Mouse (Mus musculus) embryonic facial prominence, embryonic 13.5 days (tissue): ENCODE measurements around the gene Cpne4. TPM values are rescaled to one million over a fixed set of nuclear protein-coding genes. Genes with fewer than 3 reads are reported as not detected.

Source experiments
- ATAC-seq: fragments of 200-750 bp; cut with Nextera tagmentation; 2 replicates; pipeline ENCODE4 v1.8.0; 2017; ENCODE audit warnings: low read depth; ENCODE audit not compliant: insufficient number of reproducible peaks, insufficient read depth, low FRiP score, low TSS enrichment
- H3K27ac ChIP-seq: fragments of 300-500 bp; sonication (generic); 2 replicates; pipeline ENCODE4 v1.5.1; 2015; ENCODE audit warnings: moderate library complexity, mild to moderate bottlenecking, inconsistent platforms
- H3K27me3 ChIP-seq: fragments of 300-500 bp; sonication (generic); 2 replicates; pipeline ENCODE4 v1.6.1; 2015; ENCODE audit warnings: mild to moderate bottlenecking, inconsistent platforms
- H3K36me3 ChIP-seq: fragments of 300-500 bp; sonication (generic); 2 replicates; pipeline ENCODE4 v1.6.1; 2015; ENCODE audit warnings: mild to moderate bottlenecking, inconsistent platforms
- H3K4me1 ChIP-seq: fragments of 300-500 bp; sonication (generic); 2 replicates; pipeline ENCODE4 v1.6.1; 2015; ENCODE audit warnings: inconsistent platforms
- H3K4me2 ChIP-seq: fragments of 300-500 bp; sonication (generic); 2 replicates; pipeline ENCODE4 v1.6.1; 2015; ENCODE audit warnings: moderate library complexity, mild to moderate bottlenecking, inconsistent platforms
- H3K4me3 ChIP-seq: fragments of 300-500 bp; sonication (generic); 2 replicates; pipeline ENCODE4 v1.5.1; 2015; ENCODE audit warnings: mild to moderate bottlenecking, inconsistent platforms
- H3K9ac ChIP-seq: fragments of 300-500 bp; sonication (generic); 2 replicates; pipeline ENCODE4 v1.6.1; 2015; ENCODE audit warnings: mild to moderate bottlenecking, inconsistent platforms
- H3K9me3 ChIP-seq: fragments of 300-500 bp; sonication (generic); 2 replicates; pipeline ENCODE4 v1.6.1; 2016; ENCODE audit warnings: inconsistent platforms
- WGBS: fragments of 180-500 bp; shearing (Covaris S2); methylation state at CpG from one replicate; pipeline ENCODE4 v1.1.7; 2015; ENCODE audit warnings: mixed read lengths; 5-methylcytosine and 5-hydroxymethylcytosine counted together
- polyA plus RNA-seq: library from polyadenylated mRNA; unstranded; fragments of >200 nt; fragmentation: Nextera tagmentation; extraction: Ambion mirVana; gene quantifications from 2 replicates; pipeline ENCODE4 v1.2.1, GENCODE M21; 2015

The Cpne4 gene
- polyA plus RNA-seq, 1 experiment from 2014 or later: 1.6 TPM

DNA sequence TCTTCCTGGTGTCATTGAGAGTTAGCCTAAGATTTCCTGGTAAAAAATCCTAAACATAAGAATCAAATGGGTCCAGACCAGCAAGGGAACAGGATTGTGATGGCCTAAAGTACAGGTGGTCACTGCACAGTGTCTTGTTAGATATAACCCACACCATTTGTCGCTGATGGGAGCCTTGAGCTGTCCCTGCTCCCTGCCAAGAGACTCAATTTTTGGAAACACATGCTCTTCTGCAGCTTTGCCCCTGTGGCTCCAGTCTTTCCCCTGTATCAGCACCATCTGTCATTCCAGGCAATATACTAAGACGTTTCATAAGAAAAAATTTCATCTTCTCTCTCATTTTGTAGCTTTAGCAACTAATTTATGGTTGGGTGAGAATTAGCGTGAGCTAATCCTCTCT is 281.6 kb downstream of the Cpne4 start:
- no peaks in the 10 kb centered on the region for H3K4me1 ChIP-seq
- no peak overlapping the region for H3K4me2 ChIP-seq
- H3K36me3 ChIP-seq: no peaks in the 10 kb centered on the region
- no peaks in the 10 kb centered on the region for H3K9me3 ChIP-seq
- no peak overlapping the region for H3K9ac ChIP-seq
- no peaks in the 10 kb centered on the region for H3K27me3 ChIP-seq
- ATAC-seq: no peak
- no peak overlapping the region for H3K27ac ChIP-seq
- no peak overlapping the region for H3K4me3 ChIP-seq
- WGBS: 63% methylated on average over 3 of the region's 3 CpGs

GRCm38 (mm10) chr9:104832934-104833539 is 286.0 kb downstream of the Cpne4 start:
- H3K27me3 ChIP-seq: no peaks in the 10 kb centered on the region
- H3K9me3 ChIP-seq: no peaks in the 10 kb centered on the region
- H3K36me3 ChIP-seq: no peaks in the 10 kb centered on the region
- no peak for ATAC-seq
- H3K4me1 ChIP-seq: no peaks in the 10 kb centered on the region
- 86% methylated on average over 5 of the region's 5 CpGs for WGBS
- no peak overlapping the region for H3K4me3 ChIP-seq
- no peak overlapping the region for H3K4me2 ChIP-seq
- H3K9ac ChIP-seq: no peak overlapping the region
- H3K27ac ChIP-seq: no peak overlapping the region

- Histone ChIP-seq H3K9me3 (no peaks in the 10 kb centered on the region), H3K4me1 (no peaks in the 10 kb centered on the region), H3K4me3 (no peak overlapping the region), H3K9ac (no peak overlapping the region), H3K27ac (no peak overlapping the region), H3K4me2 (no peak overlapping the region), H3K36me3 (no peaks in the 10 kb centered on the region), H3K27me3 (no peaks in the 10 kb centered on the region)
- 52% methylated on average over 1 of the region's 1 CpGs for WGBS
- ATAC-seq: no peak
These were observed 290.8 kb downstream of the Cpne4 start for GRCm38 (mm10) chr9:104837931-104838330.

DNA sequence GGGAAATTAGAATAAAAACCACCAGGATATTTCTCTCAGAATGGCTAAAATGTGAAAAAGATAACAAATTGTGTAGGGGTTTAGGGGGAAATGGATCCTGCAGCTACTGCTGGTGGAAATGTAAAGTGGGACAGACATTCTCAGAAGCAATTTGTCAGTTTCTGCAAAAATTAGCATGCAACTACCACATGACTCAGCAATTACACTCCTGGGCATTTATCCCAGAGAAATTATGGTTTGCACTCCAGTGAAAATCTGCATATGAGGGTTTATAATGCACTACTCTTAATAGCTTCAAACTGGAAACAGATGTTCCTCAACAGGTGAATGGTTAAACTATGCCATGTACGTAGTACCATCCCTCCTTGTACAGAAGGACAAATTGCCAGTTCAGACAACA is 294.2 kb downstream of the Cpne4 start:
- Histone ChIP-seq H3K36me3 (no peaks in the 10 kb centered on the region), H3K4me2 (no peak overlapping the region), H3K9me3 (no peaks in the 10 kb centered on the region), H3K4me3 (no peak overlapping the region), H3K27me3 (no peaks in the 10 kb centered on the region), H3K27ac (no peak overlapping the region), H3K4me1 (no peaks in the 10 kb centered on the region), H3K9ac (no peak overlapping the region)
- no peak for ATAC-seq
- WGBS: 59% methylated on average over 1 of the region's 1 CpGs

DNA sequence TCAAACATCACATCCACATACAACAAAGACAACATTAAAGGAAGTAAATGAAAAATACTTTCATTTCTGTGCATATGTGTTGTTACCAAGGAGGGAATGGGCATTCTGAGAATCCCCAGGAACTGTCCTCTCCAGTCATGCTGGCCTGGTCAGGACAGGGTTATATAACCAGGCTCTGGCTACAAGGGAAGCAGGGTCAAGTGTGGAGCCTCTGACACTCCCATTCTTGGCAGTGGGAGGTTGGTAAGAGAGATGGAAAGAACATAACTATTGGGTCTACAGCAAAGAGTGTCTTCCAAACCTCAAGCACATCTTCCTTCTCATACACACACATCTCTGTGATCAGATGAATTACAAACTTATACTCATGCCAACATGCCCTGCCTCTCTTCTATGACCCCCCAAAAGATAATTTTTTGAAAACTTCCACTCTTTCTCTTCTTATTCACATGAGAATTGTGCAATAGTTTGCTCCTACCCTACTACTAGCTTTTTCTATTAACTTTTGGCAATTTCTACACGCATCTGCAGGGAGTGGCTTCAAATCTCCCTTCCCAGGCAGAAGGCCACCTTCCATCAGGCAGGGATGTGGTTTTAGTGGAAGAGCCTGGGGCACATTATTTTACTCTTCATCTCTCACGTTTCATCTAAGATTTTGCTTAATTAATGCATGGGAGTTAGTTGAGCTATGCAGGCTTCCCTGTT is 298.3 kb downstream of the Cpne4 start:
- no peaks in the 10 kb centered on the region for H3K9me3 ChIP-seq
- no peak overlapping the region for H3K4me2 ChIP-seq
- 50% methylated on average over 2 of the region's 2 CpGs for WGBS
- no peaks in the 10 kb centered on the region for H3K27me3 ChIP-seq
- H3K36me3 ChIP-seq: no peaks in the 10 kb centered on the region
- H3K4me3 ChIP-seq: no peak overlapping the region
- no peak overlapping the region for H3K9ac ChIP-seq
- no peak overlapping the region for H3K27ac ChIP-seq
- H3K4me1 ChIP-seq: no peaks in the 10 kb centered on the region
- no peak for ATAC-seq

- no peak overlapping the region for H3K4me3 ChIP-seq
- no peak overlapping the region for H3K27ac ChIP-seq
- no peaks in the 10 kb centered on the region for H3K4me1 ChIP-seq
- H3K9ac ChIP-seq: no peak overlapping the region
- WGBS: 64% methylated on average over 3 of the region's 3 CpGs
- no peak overlapping the region for H3K4me2 ChIP-seq
- no peaks in the 10 kb centered on the region for H3K27me3 ChIP-seq
- H3K9me3 ChIP-seq: no peaks in the 10 kb centered on the region
- ATAC-seq: no peak
- H3K36me3 ChIP-seq: no peaks in the 10 kb centered on the region
These were observed 306.6 kb downstream of the Cpne4 start for GRCm38 (mm10) chr9:104853701-104854100.

- Histone ChIP-seq H3K4me3 (no peak overlapping the region), H3K27me3 (no peaks in the 10 kb centered on the region), H3K4me2 (no peak overlapping the region), H3K27ac (no peak overlapping the region), H3K36me3 (no peaks in the 10 kb centered on the region), H3K9me3 (no peaks in the 10 kb centered on the region), H3K4me1 (no peaks in the 10 kb centered on the region), H3K9ac (no peak overlapping the region)
- no peak for ATAC-seq
- WGBS: 66% methylated on average over 6 of the region's 6 CpGs
These were observed 307.3 kb downstream of the Cpne4 start for GRCm38 (mm10) chr9:104854245-104854921.

DNA sequence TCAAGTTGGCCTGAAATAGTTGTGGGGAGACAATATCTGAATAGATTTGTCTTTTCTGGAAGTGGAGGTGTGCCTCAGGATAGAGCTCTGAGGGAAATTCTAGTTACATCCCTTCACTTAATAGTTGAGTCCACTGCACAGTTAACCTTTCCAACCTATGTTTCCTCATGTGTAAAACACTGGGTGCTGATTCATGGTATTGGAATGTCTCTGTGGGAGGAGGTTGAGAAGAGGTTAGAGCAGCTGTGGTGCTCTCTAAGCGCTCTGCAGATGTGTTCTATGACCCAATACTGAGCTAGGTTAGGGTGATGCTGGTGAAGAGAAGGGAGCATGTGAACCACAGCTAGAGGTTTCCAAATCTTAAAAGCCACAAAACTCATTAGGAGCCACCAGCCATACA is 318.7 kb downstream of the Cpne4 start:
- WGBS: 84% methylated on average over 1 of the region's 1 CpGs
- no peak for ATAC-seq
- H3K9me3 ChIP-seq: no peaks in the 10 kb centered on the region
- no peaks in the 10 kb centered on the region for H3K4me1 ChIP-seq
- no peaks in the 10 kb centered on the region for H3K27me3 ChIP-seq
- no peak overlapping the region for H3K27ac ChIP-seq
- H3K4me2 ChIP-seq: no peak overlapping the region
- no peak overlapping the region for H3K9ac ChIP-seq
- H3K36me3 ChIP-seq: no peaks in the 10 kb centered on the region
- no peak overlapping the region for H3K4me3 ChIP-seq

DNA sequence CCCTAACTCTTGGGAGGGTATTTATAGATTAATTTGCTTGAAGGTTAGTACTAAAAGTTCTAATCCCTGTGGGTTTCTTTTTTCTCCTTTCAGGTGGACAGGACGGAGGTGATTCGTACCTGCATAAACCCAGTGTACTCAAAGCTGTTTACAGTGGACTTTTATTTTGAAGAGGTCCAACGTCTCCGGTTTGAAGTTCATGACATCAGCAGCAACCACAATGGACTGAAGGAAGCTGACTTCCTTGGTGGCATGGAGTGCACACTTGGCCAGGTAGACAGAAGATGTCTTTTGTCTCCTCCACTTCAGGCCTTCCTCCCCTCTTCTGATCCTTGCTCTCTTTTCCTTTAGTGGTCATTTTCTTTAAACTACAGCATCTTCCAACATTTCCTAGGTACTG is 325.5 kb downstream of the Cpne4 start:
- H3K27me3 ChIP-seq: no peaks in the 10 kb centered on the region
- H3K4me3 ChIP-seq: no peak overlapping the region
- ATAC-seq: no peak
- 78% methylated on average over 4 of the region's 4 CpGs for WGBS
- H3K9me3 ChIP-seq: no peaks in the 10 kb centered on the region
- H3K4me2 ChIP-seq: no peak overlapping the region
- no peak overlapping the region for H3K27ac ChIP-seq
- no peaks in the 10 kb centered on the region for H3K4me1 ChIP-seq
- H3K9ac ChIP-seq: no peak overlapping the region
- no peaks in the 10 kb centered on the region for H3K36me3 ChIP-seq

GRCm38 (mm10) chr9:104874157-104874556 is 327.1 kb downstream of the Cpne4 start:
- WGBS: 75% methylated on average over 3 of the region's 3 CpGs
- Histone ChIP-seq H3K27ac (no peak overlapping the region), H3K9ac (no peak overlapping the region), H3K9me3 (no peaks in the 10 kb centered on the region), H3K4me2 (no peak overlapping the region), H3K36me3 (no peaks in the 10 kb centered on the region), H3K27me3 (no peaks in the 10 kb centered on the region), H3K4me1 (no peaks in the 10 kb centered on the region), H3K4me3 (no peak overlapping the region)
- ATAC-seq: no peak

- Histone ChIP-seq H3K27me3 (no peaks in the 10 kb centered on the region), H3K36me3 (no peaks in the 10 kb centered on the region), H3K9me3 (no peaks in the 10 kb centered on the region), H3K4me2 (no peak overlapping the region), H3K4me3 (no peak overlapping the region), H3K4me1 (no peaks in the 10 kb centered on the region), H3K27ac (no peak overlapping the region), H3K9ac (no peak overlapping the region)
- WGBS: 61% methylated on average over 3 of the region's 3 CpGs
- ATAC-seq: no peak
These were observed 329.9 kb downstream of the Cpne4 start for GRCm38 (mm10) chr9:104877014-104877413.

DNA sequence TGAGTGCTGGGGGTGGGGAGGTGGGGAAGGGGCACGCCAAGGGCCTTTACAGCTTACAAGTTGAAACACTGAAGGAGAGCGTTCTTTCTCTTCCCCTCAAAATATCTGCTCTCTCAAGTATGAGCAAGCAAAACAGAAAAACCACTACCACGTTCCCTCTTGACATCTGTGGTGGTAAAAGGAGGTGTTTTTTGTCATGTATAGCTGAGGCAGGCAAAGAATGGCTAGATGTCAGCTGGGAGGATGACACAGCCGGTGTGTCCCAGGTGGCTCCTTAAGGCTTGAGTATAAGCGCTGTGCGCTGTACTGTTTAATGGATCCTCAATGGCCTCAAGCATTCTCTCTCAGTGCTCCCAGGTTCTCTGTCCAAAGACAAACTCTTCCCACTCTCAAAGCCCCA is 331.5 kb downstream of the Cpne4 start:
- Histone ChIP-seq H3K4me2 (no peak overlapping the region), H3K9me3 (no peaks in the 10 kb centered on the region), H3K27ac (no peak overlapping the region), H3K36me3 (no peaks in the 10 kb centered on the region), H3K9ac (no peak overlapping the region), H3K27me3 (no peaks in the 10 kb centered on the region), H3K4me1 (no peaks in the 10 kb centered on the region), H3K4me3 (no peak overlapping the region)
- WGBS: 86% methylated on average over 6 of the region's 6 CpGs
- no peak for ATAC-seq
